Mouse (Mus musculus) c-Kit-negative CD71-positive TER-119-positive erythroid progenitor cells, embryonic 14.5 days (primary cell): ENCODE data around the gene Dctpp1.
A peak's percentile ranks its signal among the peaks of the same experiment; 100 is the strongest.

Experiments used
- DNase-seq: peaks from one replicate; pipeline ENCODE4 v3.0.0-alpha.2; 2013; ENCODE audit warnings: low read depth, low spot score

Gene Dctpp1

GRCm38 (mm10) chr7:127260309-127261111, at the start of gene Dctpp1:
Dctpp1 (minus strand) TSS chr7:127260709.
- peak; percentile 96 for DNase-seq

- no peak for DNase-seq
These were observed 49.4 kb upstream of the Dctpp1 start for GRCm38 (mm10) chr7:127309951-127310350.

GRCm38 (mm10) chr7:127308887-127309286, 48.4 kb upstream of the Dctpp1 start:
- peak; percentile 50 for DNase-seq

GRCm38 (mm10) chr7:127308431-127308830, 47.9 kb upstream of the Dctpp1 start:
- no peak for DNase-seq

GRCm38 (mm10) chr7:127297586-127298193, 37.2 kb upstream of the Dctpp1 start:
- DNase-seq: no peak

- no peak for DNase-seq
These were observed 36.5 kb upstream of the Dctpp1 start for GRCm38 (mm10) chr7:127296786-127297555.

GRCm38 (mm10) chr7:127296098-127296497, 35.6 kb upstream of the Dctpp1 start, which contains the start of gene Itgal:
Itgal (plus strand) TSS chr7:127296260.
- no peak for DNase-seq

- no peak for DNase-seq
These were observed 29.6 kb upstream of the Dctpp1 start for GRCm38 (mm10) chr7:127290142-127290541.

GRCm38 (mm10) chr7:127289306-127289705, 28.8 kb upstream of the Dctpp1 start:
- DNase-seq: no peak

- DNase-seq: no peak
These were observed 27.4 kb upstream of the Dctpp1 start for GRCm38 (mm10) chr7:127287940-127288339.

GRCm38 (mm10) chr7:127285154-127285553, 24.6 kb upstream of the Dctpp1 start:
- no peak for DNase-seq

GRCm38 (mm10) chr7:127282190-127282589, 21.7 kb upstream of the Dctpp1 start:
- no peak for DNase-seq

- no peak for DNase-seq
These were observed 20.6 kb upstream of the Dctpp1 start for GRCm38 (mm10) chr7:127281114-127281513.

- DNase-seq: no peak
These were observed 19.6 kb upstream of the Dctpp1 start for GRCm38 (mm10) chr7:127280092-127280491.

- no peak for DNase-seq
These were observed 17.8 kb upstream of the Dctpp1 start for GRCm38 (mm10) chr7:127278311-127278710.

- DNase-seq: no peak
These were observed 16.0 kb upstream of the Dctpp1 start for GRCm38 (mm10) chr7:127276519-127276961.

- peak; percentile 94 for DNase-seq
These were observed 13.6 kb upstream of the Dctpp1 start, which contains the start of gene Sephs2 for GRCm38 (mm10) chr7:127273925-127274789. Sephs2 (minus strand) TSS chr7:127274055.

GRCm38 (mm10) chr7:127273118-127273923, 12.8 kb upstream of the Dctpp1 start:
- DNase-seq: no peak

- no peak for DNase-seq
These were observed 12.1 kb upstream of the Dctpp1 start for GRCm38 (mm10) chr7:127272566-127272965.

GRCm38 (mm10) chr7:127271093-127271492, 10.6 kb upstream of the Dctpp1 start:
- DNase-seq: no peak
